12 mouse cellular contexts compared by ENCODE assay signal in genomic region chr9:106328068-106328610, GRCm38 (mm10). TPM values are rescaled to one million over a fixed set of nuclear protein-coding genes. Genes with fewer than 3 reads are reported as not detected.
A peak's percentile ranks its signal among the peaks of the same experiment; 100 is the strongest.
DNase-seq lines count a peak whose midpoint lies in the region; ATAC-seq and TF ChIP-seq lines count a peak whose summit lies in the region.
"Had no signal": no experiment of that assay in that cellular context is flagged by ENCODE, and none has a peak within 500 bp of the region (broad histone marks: within the 10 kb centered on the region; RNA-seq: fewer than 3 reads in every experiment).

No protein-coding gene starts in this region.

- no peak for ATAC-seq in kidney, embryonic 15.5 days (replicated peaks; ENCODE audit: low FRiP score)
- no peak for ATAC-seq in limb, embryonic 11.5 days (ENCODE audit: insufficient number of reproducible peaks, low FRiP score, low TSS enrichment, low read depth)

- H3K4me2 ChIP-seq in kidney, embryonic 15.5 days = no peak overlapping the region
- H3K4me2 ChIP-seq in limb, embryonic 11.5 days (ENCODE audit: low read depth, severe bottlenecking) = no peak overlapping the region
- H3K4me2 ChIP-seq: hindbrain, embryonic 14.5 days had no signal

- no peak overlapping the region for H3K4me3 ChIP-seq in kidney, embryonic 15.5 days (replicated peaks)
- H3K4me3 ChIP-seq in cortical plate, adult 2 months (ENCODE audit: insufficient read depth, low read length) = no peak overlapping the region
- H3K4me3 ChIP-seq in limb, embryonic 11.5 days (ENCODE audit: low read depth, low read length) = no peak overlapping the region

- WGBS in kidney, embryonic 15.5 days = 77% methylated on average over 7 of the region's 7 CpGs
- WGBS in limb, embryonic 11.5 days = 78% methylated on average over 7 of the region's 7 CpGs

- no peak overlapping the region for H3K9ac ChIP-seq in kidney, embryonic 15.5 days
- no peak overlapping the region; the same call in 1 of the 2 replicates for H3K9ac ChIP-seq in limb, embryonic 11.5 days (ENCODE audit: low read length)
- H3K9ac ChIP-seq: hindbrain, embryonic 14.5 days had no signal

- H3K27ac ChIP-seq in kidney, embryonic 15.5 days = peak overlapping the region; percentile 82; the same call in 1 of the 2 replicates
- H3K27ac ChIP-seq in cortical plate, adult 2 months (ENCODE audit: insufficient read depth, low read length) = peak overlapping the region; percentile 79
- H3K27ac ChIP-seq in limb, embryonic 11.5 days (replicated peaks; ENCODE audit: low read depth, low read length) = 0 out of 2 replicates have a peak overlapping the region, but pooled peaks have one; percentile 64
- H3K27ac ChIP-seq: hindbrain, embryonic 14.5 days had no signal

- TF ChIP-seq POLR2A in cortical plate, adult 2 months (IDR thresholded peaks at IDR 0.05; ENCODE audit: extremely low read depth, insufficient read depth, low read length) = no peak

- DNase-seq in kidney, adult 8-10 months = no peak
- no peak for DNase-seq in limb, embryonic 11.5 days (ENCODE audit: low spot score)
- DNase-seq in lung, postnatal 10 days = peak; percentile 69
- DNase-seq in adrenal gland, postnatal 14 days = no peak
- no peak for DNase-seq in adrenal gland, adult 2 months
- no peak for DNase-seq in cerebellum, postnatal 36 days
- DNase-seq: cerebellum, adult 2 months; kidney, adult 18-20 months had no signal

- H3K4me1 ChIP-seq in kidney, embryonic 15.5 days = peaks cover 18% of the 10 kb centered on the region
- H3K4me1 ChIP-seq in cortical plate, adult 2 months (ENCODE audit: control insufficient read depth, insufficient read depth, low read length) = peaks cover 17% of the 10 kb centered on the region
- H3K4me1 ChIP-seq in limb, embryonic 11.5 days (ENCODE audit: control insufficient read depth, insufficient read depth, low read length) = peaks cover 28% of the 10 kb centered on the region

- H3K27me3 ChIP-seq in kidney, embryonic 15.5 days = no peaks in the 10 kb centered on the region
- no peaks in the 10 kb centered on the region for H3K27me3 ChIP-seq in limb, embryonic 11.5 days (ENCODE audit: control insufficient read depth, insufficient read depth, low read length)
- H3K27me3 ChIP-seq: CH12.LX had no signal

- no peaks in the 10 kb centered on the region for H3K36me3 ChIP-seq in kidney, embryonic 15.5 days
- H3K36me3 ChIP-seq in limb, embryonic 11.5 days (ENCODE audit: control insufficient read depth, insufficient read depth, low read length) = no peaks in the 10 kb centered on the region; the same call in 1 of the 2 replicates

- TF ChIP-seq CTCF in cortical plate, adult 2 months (IDR thresholded peaks at IDR 0.05; ENCODE audit: extremely low read depth, insufficient read depth, low read length) = no peak

- H3K9me3 ChIP-seq in kidney, embryonic 15.5 days (replicated peaks) = no peaks in the 10 kb centered on the region
- H3K9me3 ChIP-seq in limb, embryonic 11.5 days (ENCODE audit: control insufficient read depth, low read length) = no peaks in the 10 kb centered on the region

RNA-seq across cellular contexts. Expression of gene Dusp7, which starts 40.3 kb away (rescaled TPM):
- polyA plus RNA-seq in kidney, embryonic 15.5 days (2015; fragmentation: Nextera tagmentation; extraction: Ambion mirVana) = 15.6 and 17.7 TPM in 2 replicates
- 128 and 130 TPM in 2 replicates for polyA plus RNA-seq in cortical plate, adult 2 months (2012; rRNA removed)
- 63.4 and 67.4 TPM in 2 replicates for polyA plus RNA-seq in limb, embryonic 11.5 days (2014; fragmentation: Nextera tagmentation; extraction: Ambion mirVana)
- 21.1 and 26.0 TPM in 2 replicates for total RNA-seq in adrenal gland, postnatal 14 days (2021)
- 10 to 100 TPM; 12.8 to 18.7 TPM for total RNA-seq in adrenal gland, adult 2 months (2021)
- 40.2 and 46.7 TPM in 2 replicates for polyA plus RNA-seq in adrenal gland, adult 2 months (2012; rRNA removed)

RNA-seq across cellular contexts. Expression of gene Poc1a, which starts 47.3 kb away (rescaled TPM):
- 24.5 and 28.0 TPM in 2 replicates for polyA plus RNA-seq in kidney, embryonic 15.5 days (2015; fragmentation: Nextera tagmentation; extraction: Ambion mirVana)
- polyA plus RNA-seq in cortical plate, adult 2 months (2012; rRNA removed) = 32.6 and 34.8 TPM in 2 replicates
- 34.1 and 40.1 TPM in 2 replicates for polyA plus RNA-seq in limb, embryonic 11.5 days (2014; fragmentation: Nextera tagmentation; extraction: Ambion mirVana)
- 7.9 and 8.3 TPM in 2 replicates for total RNA-seq in adrenal gland, postnatal 14 days (2021)
- total RNA-seq in adrenal gland, adult 2 months (2021) = 1 to 10 TPM; 3.4 to 5.4 TPM
- 5.4 and 7.1 TPM in 2 replicates for polyA plus RNA-seq in adrenal gland, adult 2 months (2012; rRNA removed)
